Mouse (Mus musculus) gastrocnemius, postnatal 4 days (tissue): ENCODE data around the gene Rsg1. TPM values are rescaled to one million over a fixed set of nuclear protein-coding genes. Genes with fewer than 3 reads are reported as not detected.

Experiments used
- DNase-seq, 2 experiments: peaks; one replicate each; pipeline ENCODE4 v3.0.0; 2021 to 2022; ENCODE audit warnings: low spot score in 2 of 2, mixed read lengths in 2 of 2
- total RNA-seq, 2 experiments: library from RNA; stranded (reverse); gene quantifications; 2 replicates each; pipeline ENCODE4 v1.2.3; 2021

Gene Rsg1
- total RNA-seq, 2 experiments from 2014 or later, result 1.1 to 1.3 TPM

DNA sequence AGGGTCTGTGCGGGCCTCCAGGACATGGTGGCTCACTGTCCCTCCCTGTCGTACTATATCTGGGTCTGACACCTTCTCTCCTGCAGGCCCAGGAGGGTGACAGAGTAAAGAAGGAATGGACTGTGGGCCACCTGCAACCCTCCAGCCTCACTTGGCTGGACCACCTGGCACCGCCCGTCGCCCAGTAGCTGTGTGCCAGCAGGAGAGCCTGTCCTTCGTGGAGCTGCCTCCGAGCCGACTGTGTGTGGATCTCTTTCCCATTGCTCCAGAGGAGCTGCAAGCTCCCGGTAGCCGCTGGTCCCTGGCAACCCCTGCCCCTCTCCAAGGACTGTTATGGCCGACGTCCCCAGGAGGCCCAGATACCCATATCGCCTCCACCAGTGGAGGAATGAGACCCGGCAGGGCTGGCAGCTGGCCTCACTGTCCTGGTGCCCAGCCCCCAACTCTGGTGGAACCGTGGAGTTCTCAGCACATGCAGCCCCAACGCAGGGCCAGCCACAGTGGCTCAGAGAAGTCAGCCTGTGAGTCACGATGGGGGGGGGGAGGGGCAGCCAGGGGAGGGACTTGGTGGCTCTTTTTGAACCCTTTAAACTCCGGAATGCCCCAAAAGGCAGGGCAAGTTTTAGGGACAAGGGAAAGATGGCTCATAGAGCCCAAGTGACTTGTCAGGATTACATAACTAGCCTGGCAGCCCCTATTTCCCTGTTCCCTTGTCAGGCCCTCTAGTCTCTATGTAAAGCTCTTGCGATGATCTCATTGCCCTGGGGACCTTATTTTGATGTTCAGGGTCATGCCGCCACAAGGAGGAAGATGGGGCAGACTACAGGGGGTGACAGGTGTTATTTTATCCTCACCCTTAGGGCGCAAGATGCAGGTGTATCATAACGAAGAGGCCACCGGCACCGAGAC is 32.6 kb downstream of the Rsg1 start:
- DNase-seq, result no peak

DNA sequence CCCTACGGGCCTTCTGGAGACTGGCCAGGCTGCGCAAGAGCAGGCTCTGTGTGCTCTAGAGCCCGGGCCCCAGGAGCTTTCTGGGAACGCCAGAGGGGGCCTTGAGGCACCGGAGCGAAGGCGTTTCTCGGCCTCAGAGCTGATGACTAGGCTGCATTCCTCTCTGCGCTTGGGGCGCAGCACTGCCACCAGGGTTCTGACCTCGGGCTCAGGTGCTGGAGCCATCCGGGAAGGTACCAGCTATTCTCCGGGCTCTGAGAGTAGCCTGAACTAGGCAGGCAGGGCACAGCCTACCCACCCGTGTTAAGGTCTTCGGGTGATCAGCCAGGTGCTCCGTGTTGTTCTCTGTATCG is 33.2 kb downstream of the Rsg1 start:
- DNase-seq, result no peak

DNA sequence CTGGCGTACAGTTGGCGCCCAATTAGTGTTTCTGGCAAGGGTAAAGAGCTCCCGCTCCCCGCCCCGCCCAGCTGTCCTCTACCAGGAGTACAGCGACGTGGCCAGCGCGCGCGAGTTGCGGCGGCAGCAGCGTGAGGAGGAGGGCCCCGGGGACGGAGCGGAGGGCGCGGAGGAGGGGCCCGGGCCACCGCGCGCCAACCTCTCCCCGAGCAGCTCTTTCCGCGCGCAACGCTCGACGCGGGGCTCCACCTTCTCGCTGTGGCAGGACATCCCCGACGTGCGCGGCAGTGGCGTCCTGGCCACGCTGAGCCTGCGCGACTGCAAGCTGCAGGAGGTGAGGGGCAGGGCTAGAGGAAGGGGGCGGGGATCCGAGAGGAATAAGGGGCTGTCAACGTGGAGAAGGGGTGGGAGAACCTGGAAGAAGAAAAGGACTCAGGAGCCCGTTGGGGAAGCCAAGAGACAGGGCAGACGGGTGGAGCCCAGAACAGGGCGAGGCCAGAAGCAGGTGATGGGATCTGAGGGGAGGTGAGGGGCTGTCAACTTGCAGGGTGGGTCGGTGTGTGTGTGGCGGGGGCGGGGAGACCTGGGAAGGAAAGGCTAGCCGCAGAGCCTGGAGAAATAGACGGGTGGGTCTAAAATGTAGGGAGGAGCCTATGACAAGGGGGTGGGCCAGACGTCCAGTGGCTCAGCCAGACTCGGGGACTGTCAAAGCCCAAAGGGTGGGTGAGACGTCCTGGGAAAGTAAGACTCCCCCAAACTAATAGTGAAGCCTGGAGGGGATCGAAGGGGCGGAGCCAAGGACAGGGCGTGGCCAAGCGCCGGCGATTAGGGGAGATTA is 34.2 kb downstream of the Rsg1 start:
- DNase-seq, result peak; percentile 48 to 60

DNA sequence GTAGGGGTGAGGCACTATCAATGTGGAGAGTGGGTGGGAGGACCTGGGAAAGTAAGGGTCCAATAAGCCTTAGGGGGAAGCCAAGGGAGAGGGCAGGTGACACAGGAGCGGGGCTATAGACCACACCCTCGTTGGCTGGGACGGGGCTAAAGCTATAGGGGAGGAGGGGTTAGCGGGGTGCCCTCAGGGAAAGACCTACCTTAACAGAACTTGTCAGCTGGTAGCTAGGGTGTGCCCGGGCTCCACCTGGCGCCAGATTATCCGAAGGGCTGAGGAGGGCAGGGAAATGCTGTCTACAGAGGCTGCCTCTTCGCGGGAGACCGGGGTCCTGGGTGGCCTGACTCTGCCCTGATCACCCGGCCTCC is 34.8 kb downstream of the Rsg1 start:
- no peak for DNase-seq

DNA sequence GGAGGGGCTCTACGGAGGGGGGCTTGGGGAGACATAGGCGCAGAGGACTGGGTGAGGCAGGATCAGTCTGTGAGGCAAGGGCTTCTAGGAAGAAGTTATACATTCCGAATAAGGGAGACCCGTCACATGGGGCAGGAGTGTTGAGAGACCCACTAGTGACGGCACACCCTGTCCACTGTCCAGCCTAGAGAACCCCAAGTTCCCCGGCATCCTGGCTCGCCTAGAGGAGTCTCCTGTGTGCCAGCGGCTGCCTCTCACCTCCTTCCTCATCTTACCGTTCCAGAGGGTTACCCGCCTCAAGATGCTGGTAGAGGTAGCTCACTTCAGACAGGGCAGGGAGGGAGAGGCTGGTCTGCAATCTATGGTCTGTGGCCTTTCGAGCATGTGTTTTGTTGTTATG is 35.6 kb downstream of the Rsg1 start:
- DNase-seq, result no peak

DNA sequence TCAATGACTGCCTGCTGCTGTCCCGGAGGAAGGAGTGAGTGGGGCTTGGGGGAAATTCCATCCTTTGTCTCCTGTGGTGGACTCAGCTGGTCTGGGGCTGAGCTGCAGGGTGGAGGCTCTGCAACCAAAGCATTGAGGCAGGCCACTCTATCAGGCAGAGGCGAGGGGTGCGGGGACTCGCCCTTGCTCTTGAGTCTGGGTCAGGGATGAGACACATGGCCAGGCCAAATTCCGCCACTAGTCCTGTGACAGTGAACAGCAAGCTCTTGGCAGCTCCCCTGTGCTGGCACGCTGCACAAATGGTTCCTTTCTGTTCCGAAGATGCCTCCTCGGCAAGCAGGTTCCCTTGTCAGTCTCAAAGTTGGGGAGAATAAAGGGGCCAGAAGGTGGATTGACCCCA is 37.3 kb downstream of the Rsg1 start:
- no peak for DNase-seq

DNA sequence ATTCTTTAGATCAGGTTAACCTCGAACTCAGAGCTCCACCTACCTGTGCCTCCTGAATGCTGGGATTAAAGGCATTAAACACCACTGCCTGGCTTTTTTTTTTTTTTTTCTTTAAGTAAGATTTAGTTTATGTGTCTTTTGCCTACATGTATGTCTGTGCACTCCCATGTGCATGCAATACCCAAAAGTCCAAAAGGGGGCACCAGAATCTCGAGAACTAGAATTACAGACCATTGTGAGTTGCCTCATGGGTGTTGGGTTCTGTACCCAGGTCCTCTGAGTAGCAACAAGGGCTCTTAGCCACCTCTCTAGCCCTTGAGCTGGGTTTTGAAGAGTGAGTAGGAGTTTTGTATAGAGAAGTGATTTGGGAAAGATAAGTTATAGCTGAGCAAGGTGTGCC is 38.9 kb downstream of the Rsg1 start:
- DNase-seq, result no peak

DNA sequence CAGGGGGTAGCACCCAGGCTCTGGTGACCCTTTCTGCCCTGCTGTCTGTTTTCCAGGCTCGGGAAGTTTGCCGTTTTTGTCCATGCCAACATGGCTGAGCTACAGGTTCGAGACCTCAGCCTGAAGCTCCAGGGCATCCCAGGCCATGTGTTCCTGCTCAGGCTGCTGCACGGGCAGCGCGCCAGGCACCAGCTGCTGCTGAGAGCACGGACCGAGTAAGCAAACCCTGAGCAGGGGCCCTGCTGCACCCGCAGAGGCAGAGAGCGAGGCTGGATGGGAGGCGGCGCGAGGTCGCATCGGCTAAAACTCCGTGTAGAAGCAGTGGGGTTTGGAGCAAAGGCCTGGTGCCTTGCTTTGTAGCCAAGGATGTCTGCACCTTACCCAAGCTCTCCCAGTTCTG is 40.5 kb downstream of the Rsg1 start:
- peak in 1 of 2 experiments; percentile 66 for DNase-seq

DNA sequence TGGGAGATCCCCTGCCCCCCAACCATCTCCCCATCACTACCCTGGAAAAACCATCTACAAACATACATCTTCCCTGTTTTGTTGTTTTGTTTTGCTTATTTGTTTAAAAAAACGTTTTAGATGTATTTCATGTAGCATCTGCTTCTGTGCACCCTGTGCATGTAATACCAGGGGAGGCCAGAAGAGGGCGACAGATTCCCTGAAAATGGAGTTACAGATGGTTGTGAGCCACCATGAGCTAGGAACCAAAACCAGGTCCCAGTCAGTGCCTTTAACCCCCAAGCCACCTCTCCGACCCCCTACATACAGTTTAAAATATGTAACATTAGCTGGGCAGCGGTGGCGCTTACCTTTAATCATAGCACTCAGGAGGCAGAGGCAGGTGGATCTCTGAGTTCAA is 43.7 kb downstream of the Rsg1 start:
- no peak for DNase-seq

DNA sequence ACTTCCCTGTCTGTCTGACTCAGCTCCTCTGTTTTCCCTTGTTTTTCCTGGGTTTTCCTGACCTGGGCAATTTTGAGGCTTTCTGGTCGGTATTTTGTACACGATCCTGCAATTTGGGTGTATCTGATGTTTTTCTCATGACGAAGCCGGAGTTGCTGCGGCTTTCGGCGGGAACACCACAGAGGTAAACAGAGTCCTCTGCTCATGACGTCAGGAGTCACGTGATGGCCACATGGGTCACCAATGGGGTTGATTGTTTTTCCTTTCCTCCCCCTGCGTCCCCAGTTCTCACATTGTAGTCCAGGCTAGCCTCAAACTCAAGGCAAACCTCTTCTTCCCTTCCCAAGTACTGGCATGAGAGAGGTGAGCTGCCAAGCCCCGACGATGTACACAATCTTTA is 45.7 kb downstream of the Rsg1 start:
- DNase-seq, result no peak

DNA sequence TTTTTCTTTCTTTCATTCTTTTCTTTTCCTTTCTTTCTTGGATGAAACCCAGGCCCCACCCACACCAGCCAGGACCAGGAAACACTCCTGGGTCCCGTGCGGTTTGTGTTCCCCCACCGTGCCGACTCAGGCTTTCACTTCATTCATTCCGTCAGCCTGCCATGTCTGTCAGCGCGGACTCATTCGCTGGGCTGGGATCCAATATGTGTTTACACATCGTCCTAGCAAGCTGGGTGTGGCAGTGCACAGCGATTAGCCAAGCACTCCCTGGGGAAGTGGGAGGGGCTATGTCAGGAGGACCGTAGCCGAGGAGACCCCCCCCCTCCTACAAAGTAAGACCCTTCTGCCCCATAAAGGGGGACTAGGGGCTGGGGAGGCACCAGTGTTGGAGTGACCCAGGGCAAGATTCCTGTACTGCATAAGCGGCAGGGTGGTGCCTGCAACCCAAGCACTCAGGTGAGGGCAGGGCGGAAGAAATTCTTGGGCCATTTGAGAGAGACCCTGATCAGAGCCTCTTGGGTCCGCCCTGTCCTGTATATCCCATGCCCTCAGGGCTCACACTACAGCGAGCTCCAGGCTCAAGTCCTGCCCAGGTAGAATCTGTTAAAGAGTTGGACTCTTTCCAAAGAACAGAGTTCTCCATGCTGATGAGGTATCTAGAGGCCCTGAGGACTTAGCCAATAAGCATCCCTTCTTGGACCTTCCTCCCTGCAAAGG is 46.4 kb downstream of the Rsg1 start:
- DNase-seq, result no peak

DNA sequence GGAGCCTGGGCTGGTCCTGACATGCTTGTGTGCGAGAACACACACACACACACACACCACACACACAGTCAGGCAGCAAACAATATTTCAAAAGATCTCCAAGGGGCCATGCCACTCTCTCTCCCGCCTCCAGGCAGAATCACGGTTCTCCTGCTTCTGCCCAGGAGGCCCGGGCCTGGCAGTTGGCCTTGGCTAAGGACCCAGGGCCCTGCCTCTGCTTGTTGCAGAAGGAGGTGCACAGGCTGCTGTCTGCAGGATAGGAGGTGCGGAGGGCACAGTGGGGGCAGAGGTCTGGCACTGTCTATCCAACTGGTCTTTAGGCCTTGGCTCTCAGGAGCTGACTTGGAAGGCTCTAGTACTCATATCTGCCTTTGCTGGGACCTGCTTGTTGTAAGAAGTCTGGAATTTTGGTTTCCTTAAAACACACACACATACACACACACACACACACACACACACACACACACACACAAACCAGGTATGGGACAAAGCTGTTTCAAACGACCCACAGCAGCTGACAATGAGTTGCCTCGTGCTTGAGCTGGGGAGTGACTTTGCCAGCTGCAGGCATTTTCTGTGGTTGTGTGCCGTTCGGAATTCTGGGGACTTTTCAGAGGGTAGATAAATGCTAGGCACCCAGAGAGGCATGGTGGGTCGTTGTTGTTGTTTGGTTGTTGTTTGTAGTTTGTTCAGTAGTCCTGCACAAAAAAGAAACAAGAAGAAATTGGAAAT is 49.3 kb downstream of the Rsg1 start:
- DNase-seq, result no peak

DNA sequence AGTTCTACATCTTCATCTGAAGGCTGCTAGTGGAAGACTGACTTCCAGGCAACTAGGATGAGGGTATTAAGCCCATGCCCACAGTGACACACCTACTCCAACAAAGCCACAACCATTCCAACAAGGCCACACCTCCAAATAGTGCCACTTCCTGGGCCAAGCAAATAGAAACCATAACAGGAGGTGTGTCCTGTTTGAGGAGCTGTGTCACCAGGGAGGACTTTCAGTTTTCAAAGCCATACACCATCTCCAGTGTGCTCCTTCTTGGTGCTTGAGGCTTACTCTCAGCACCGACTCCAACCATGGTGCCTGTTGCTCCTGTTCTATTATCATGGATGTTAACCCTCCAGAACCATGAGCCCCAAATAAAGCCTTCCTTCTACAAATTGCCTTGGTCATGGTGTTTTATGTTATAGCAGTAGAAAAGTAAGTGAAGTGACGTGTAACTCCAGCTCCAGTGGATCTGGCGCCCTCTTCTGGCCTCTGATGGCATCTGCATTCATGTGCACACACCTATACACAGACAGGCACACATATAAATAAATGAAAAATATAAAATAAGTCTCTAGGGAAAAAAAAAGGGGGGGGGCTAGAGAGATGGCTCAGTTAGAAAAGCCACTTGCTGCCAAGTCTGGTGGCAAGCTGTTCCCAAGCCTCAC is 52.4 kb downstream of the Rsg1 start:
- DNase-seq, result no peak

DNA sequence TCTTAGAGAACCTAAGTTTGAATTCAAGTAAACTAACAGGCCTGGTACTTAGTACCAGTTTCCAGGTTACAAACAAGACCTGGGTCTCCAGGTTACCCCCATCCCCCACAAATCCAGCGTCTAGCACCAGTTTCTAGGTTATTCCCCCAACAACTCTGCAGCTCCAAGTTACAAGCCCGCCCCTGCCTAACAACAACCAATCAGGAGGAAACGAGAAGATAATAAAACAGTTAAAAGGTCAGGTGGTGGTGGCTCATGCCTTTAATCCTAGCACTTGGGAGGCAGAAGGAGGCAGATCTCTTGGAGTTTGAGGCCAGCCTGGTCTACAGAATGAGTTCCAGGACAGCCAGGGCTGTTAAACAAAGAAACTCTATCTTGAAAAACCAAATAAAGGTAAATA is 53.5 kb downstream of the Rsg1 start:
- DNase-seq, result no peak

DNA sequence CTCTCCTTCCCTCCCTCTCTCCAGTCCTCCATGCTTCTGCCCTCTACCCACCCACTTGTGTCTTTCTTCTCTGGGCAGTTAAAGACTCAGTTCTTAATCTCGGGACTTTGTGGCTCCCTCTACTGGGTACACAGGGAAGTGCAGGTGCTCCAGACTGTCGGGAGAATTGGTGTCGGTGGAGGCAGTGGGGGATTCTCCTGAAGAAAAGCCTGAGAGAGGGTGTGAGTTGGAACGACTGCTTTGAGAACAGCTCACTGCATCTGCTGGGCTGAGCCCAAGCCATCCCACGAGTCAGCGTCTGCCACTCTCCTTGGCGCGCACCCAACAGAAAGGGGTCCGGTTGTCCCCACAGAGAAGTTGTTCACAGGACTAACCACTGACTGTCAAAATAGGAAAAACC is 54.1 kb downstream of the Rsg1 start:
- DNase-seq, result peak in 1 of 2 experiments; percentile 58

DNA sequence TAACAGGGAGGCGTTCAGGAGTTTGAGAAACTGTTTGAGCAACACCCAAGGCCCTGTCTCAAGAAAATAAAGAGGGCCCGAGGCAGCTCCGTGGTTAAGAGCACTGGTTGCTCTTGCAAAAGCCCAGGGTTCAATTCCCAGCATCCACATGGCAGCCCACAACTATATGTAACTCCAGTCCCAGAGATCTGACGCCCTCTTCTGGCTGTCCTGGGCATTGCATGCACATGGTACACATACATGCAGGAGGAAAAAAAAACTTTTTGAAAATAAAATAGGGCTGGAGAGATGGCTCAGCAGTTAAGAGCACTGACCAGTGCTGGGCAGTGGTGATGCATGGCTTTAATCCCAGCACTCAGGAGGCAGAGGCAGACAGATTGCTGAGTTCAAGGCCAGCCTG is 54.6 kb downstream of the Rsg1 start:
- DNase-seq, result no peak

DNA sequence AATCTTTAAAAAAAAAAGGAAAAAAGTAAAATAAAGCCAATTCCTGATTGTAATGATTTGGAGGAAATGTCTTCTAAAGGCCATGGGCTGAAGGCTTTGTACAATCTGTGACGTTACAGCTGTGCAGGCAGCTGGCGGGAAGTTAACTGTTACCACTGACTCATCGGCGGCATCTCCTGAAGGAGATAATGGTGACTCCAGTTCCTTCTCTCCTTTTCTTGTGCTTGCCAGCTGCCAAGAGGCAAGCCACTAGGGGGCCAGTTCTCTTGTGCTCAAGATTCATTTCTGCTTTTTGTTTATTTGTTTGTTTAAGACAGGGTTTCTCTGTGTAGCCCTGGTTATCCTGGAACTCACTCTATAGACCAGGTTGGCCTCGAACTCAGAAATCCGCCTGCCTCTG is 55.3 kb downstream of the Rsg1 start:
- no peak for DNase-seq

DNA sequence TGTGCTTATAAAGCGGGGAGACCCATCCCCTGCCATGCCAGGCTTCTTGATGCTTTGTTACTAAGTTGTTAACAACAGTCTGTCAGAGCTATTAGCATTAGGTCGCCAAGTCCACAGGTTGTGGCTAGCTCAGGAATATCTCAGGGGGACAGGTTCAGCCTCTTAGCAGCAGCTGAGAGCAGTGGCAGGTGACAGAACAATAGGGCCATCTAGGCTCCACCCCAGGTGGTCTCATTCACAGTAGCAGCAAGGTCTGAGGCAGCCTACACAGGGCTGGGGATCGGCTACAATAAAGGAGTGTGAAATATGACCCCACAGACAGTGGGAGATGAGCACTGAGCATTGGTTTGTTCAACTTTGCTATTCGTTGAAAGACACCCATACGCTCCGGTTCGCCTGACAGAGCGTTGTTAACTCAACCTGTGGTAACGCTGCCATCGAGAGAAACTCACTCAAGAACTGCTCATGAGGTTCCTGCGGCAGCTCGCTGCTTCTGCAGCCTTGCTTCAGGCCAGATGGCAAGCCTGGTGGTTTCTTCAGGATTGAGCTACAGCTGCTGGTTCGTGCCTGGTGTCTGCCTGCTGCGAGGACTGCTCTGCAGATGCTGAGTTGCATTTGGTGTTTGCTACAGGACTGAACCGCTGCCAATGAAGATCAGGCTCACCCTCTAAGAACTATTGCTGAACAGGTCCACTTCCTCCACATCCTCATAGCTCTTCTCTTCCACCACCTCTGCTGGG is 56.6 kb downstream of the Rsg1 start:
- DNase-seq, result no peak

DNA sequence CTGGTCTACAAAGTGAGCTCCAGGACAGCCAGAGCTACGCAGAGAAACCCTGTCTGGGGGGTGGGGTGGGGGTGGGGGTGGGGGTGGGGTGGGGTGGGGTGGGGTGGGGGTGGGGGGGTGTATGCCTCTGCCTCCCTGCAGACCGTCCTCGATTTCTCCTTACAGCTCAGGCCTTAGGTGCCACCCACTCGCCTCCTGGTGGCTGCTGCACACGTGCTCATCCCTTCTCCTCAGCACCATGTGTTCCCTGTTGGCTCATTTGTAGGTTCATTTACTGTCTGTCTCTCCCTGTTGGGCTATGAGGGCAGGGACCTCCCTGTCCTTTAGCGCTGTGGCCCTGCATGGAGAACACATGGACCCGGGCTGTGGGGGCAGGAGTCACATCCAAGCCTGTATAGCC is 57.5 kb downstream of the Rsg1 start:
- DNase-seq, result no peak

DNA sequence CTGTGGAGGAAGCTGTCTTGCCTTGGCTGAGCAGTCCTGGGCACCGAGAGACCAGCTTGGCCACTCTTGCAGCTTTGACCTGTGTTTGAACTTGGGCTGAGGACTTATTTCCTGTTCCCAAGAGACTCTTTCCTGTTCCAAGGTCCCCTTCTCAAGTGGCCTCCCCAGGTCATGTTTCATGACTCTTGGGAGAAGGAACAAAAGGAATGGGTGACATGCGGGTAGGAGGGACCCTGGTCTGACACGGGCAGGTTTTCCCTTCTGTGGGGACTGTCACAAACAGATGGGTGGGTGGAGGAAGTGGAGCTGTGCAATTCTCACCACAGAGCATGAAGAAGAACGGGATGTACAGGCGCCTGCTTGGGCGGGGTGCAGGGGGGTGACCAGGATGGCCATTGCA is 58.0 kb downstream of the Rsg1 start:
- no peak for DNase-seq
